Mouse (Mus musculus): ENCODE data around the gene Pnpo. TPM values are rescaled to one million over a fixed set of nuclear protein-coding genes. Genes with fewer than 3 reads are reported as not detected.
A peak's percentile ranks its signal among the peaks of the same experiment; 100 is the strongest.

Gene Pnpo
- total and polyA plus RNA-seq, 2 experiments from 2014 or later, result 26.9 to 37.4 TPM

GRCm38 (mm10) chr11:96925469-96926148, 18.2 kb downstream of the Pnpo start:
- WGBS, result 89% methylated on average over 12 of the region's 12 CpGs
- Histone ChIP-seq H3K27ac (ENCODE audit: low read depth, low read length) (no peak overlapping the region), H3K4me3 (ENCODE audit: low read depth, low read length) (no peak overlapping the region), H3K4me1 (ENCODE audit: insufficient read depth, low read length) (no peaks in the 10 kb centered on the region), H3K36me3 (ENCODE audit: insufficient read depth, low read length) (no peaks in the 10 kb centered on the region), H3K9me3 (ENCODE audit: low read length) (no peaks in the 10 kb centered on the region), H3K4me2 (ENCODE audit: low read depth, low read length, poor library complexity, severe bottlenecking) (no peak overlapping the region), H3K9ac (replicated peaks; ENCODE audit: low read length, poor library complexity, severe bottlenecking) (no peak overlapping the region), H3K27me3 (ENCODE audit: insufficient read depth, low read length) (0 out of 2 replicates have a peak, but pooled peaks cover 9% of the 10 kb centered on the region)
- no peak for DNase-seq (ENCODE audit: low spot score)
- ATAC-seq (ENCODE audit: low FRiP score), result no peak
- no peak for TF ChIP-seq CTCF (IDR thresholded peaks at IDR 0.05)

GRCm38 (mm10) chr11:96924861-96925260, 18.9 kb downstream of the Pnpo start:
- H3K9me3 ChIP-seq (ENCODE audit: low read length), result no peaks in the 10 kb centered on the region
- 0 out of 2 replicates have a peak, but pooled peaks cover 9% of the 10 kb centered on the region for H3K27me3 ChIP-seq (ENCODE audit: insufficient read depth, low read length)
- 83% methylated on average over 11 of the region's 11 CpGs for WGBS
- no peak overlapping the region for H3K9ac ChIP-seq (replicated peaks; ENCODE audit: low read length, poor library complexity, severe bottlenecking)
- no peak overlapping the region for H3K4me2 ChIP-seq (ENCODE audit: low read depth, low read length, poor library complexity, severe bottlenecking)
- ATAC-seq (ENCODE audit: low FRiP score) (no peak), DNase-seq (ENCODE audit: low spot score) (no peak)
- TF ChIP-seq CTCF (IDR thresholded peaks at IDR 0.05), result no peak
- no peak overlapping the region for H3K4me3 ChIP-seq (ENCODE audit: low read depth, low read length)
- no peaks in the 10 kb centered on the region for H3K36me3 ChIP-seq (ENCODE audit: insufficient read depth, low read length)
- no peak overlapping the region for H3K27ac ChIP-seq (ENCODE audit: low read depth, low read length)
- no peaks in the 10 kb centered on the region for H3K4me1 ChIP-seq (ENCODE audit: insufficient read depth, low read length)

- Histone ChIP-seq H3K36me3 (ENCODE audit: insufficient read depth, low read length) (no peaks in the 10 kb centered on the region), H3K9me3 (ENCODE audit: low read length) (no peaks in the 10 kb centered on the region), H3K27ac (ENCODE audit: low read depth, low read length) (no peak overlapping the region), H3K9ac (replicated peaks; ENCODE audit: low read length, poor library complexity, severe bottlenecking) (no peak overlapping the region), H3K4me1 (ENCODE audit: insufficient read depth, low read length) (peaks cover 5% of the 10 kb centered on the region; the same call in 1 of the 2 replicates), H3K4me3 (ENCODE audit: low read depth, low read length) (no peak overlapping the region), H3K27me3 (ENCODE audit: insufficient read depth, low read length) (no peaks in the 10 kb centered on the region), H3K4me2 (ENCODE audit: low read depth, low read length, poor library complexity, severe bottlenecking) (no peak overlapping the region)
- WGBS, result 61% methylated on average over 6 of the region's 6 CpGs
- TF ChIP-seq CTCF (IDR thresholded peaks at IDR 0.05), result no peak
- no peak for DNase-seq (ENCODE audit: low spot score)
- ATAC-seq (ENCODE audit: low FRiP score), result no peak
Observed at GRCm38 (mm10) chr11:96919003-96919402, 24.8 kb downstream of the Pnpo start.

GRCm38 (mm10) chr11:96917415-96917814, 26.4 kb downstream of the Pnpo start:
- DNase-seq (ENCODE audit: low spot score) (no peak), ATAC-seq (ENCODE audit: low FRiP score) (no peak)
- Histone ChIP-seq H3K4me3 (ENCODE audit: low read depth, low read length) (no peak overlapping the region), H3K4me2 (ENCODE audit: low read depth, low read length, poor library complexity, severe bottlenecking) (no peak overlapping the region), H3K4me1 (ENCODE audit: insufficient read depth, low read length) (peaks cover 5% of the 10 kb centered on the region; the same call in 1 of the 2 replicates), H3K27me3 (ENCODE audit: insufficient read depth, low read length) (no peaks in the 10 kb centered on the region), H3K9me3 (ENCODE audit: low read length) (no peaks in the 10 kb centered on the region), H3K9ac (replicated peaks; ENCODE audit: low read length, poor library complexity, severe bottlenecking) (no peak overlapping the region), H3K27ac (ENCODE audit: low read depth, low read length) (no peak overlapping the region), H3K36me3 (ENCODE audit: insufficient read depth, low read length) (no peaks in the 10 kb centered on the region)
- WGBS, result 95% methylated on average over 6 of the region's 6 CpGs
- TF ChIP-seq CTCF (IDR thresholded peaks at IDR 0.05), result no peak

GRCm38 (mm10) chr11:96916885-96917396, 26.8 kb downstream of the Pnpo start:
- Histone ChIP-seq H3K9ac (replicated peaks; ENCODE audit: low read length, poor library complexity, severe bottlenecking) (no peak overlapping the region), H3K4me3 (ENCODE audit: low read depth, low read length) (peak overlapping the region; percentile 14; the same call in 1 of the 2 replicates), H3K4me2 (ENCODE audit: low read depth, low read length, poor library complexity, severe bottlenecking) (peak overlapping the region; percentile 42), H3K27me3 (ENCODE audit: insufficient read depth, low read length) (no peaks in the 10 kb centered on the region), H3K9me3 (ENCODE audit: low read length) (no peaks in the 10 kb centered on the region), H3K27ac (ENCODE audit: low read depth, low read length) (no peak overlapping the region), H3K36me3 (ENCODE audit: insufficient read depth, low read length) (no peaks in the 10 kb centered on the region), H3K4me1 (ENCODE audit: insufficient read depth, low read length) (peaks cover 5% of the 10 kb centered on the region; the same call in 1 of the 2 replicates)
- WGBS, result 28% methylated on average over 12 of the region's 13 CpGs
- DNase-seq (ENCODE audit: low spot score) (no peak), ATAC-seq (ENCODE audit: low FRiP score) (no peak)
- no peak for TF ChIP-seq CTCF (IDR thresholded peaks at IDR 0.05)

Data from midbrain, postnatal 0 days (tissue).